Mouse (Mus musculus) MEL (cell line): ENCODE results near the gene Borcs7.

ENCODE experiments used
- BHLHE40 ChIP-seq: IDR thresholded peaks from 2 replicates; pipeline ENCODE4 v1.6.1; 2012; ENCODE audit warnings: low read depth, mild to moderate bottlenecking, inconsistent platforms, low read length, improper control_type of control experiment, borderline replicate concordance
- CHD2 ChIP-seq: IDR thresholded peaks from 2 replicates; pipeline ENCODE4 v1.6.1; 2011; ENCODE audit warnings: low read length, improper control_type of control experiment
- CTCF ChIP-seq, 3 experiments: IDR thresholded peaks in 2 of 3; conservative IDR thresholded peaks in 1 of 3; 2 replicates each; pipeline ENCODE4 v1.5.1; 2011 to 2012; ENCODE audit warnings: low read length in 3 of 3, low read depth in 2 of 3, mild to moderate bottlenecking in 2 of 3, improper control_type of control experiment in 1 of 3, inconsistent platforms in 1 of 3, mixed read lengths in 1 of 3, moderate library complexity in 1 of 3; ENCODE audit not compliant: control insufficient read depth in 1 of 3, insufficient read depth in 1 of 3, poor library complexity in 1 of 3, severe bottlenecking in 1 of 3
- EP300 ChIP-seq, 2 experiments: IDR thresholded peaks; 2 replicates each; pipeline ENCODE4 v1.6.1; 2011; ENCODE audit warnings: improper control_type of control experiment in 2 of 2, low read length in 2 of 2, low read depth in 1 of 2, mild to moderate bottlenecking in 1 of 2
- GATA1 ChIP-seq: IDR thresholded peaks from 2 replicates; pipeline ENCODE4 v1.6.1; 2011; ENCODE audit warnings: low read depth, low read length, improper control_type of control experiment
- HCFC1 ChIP-seq: IDR thresholded peaks from 2 replicates; pipeline ENCODE4 v1.6.1; 2012; ENCODE audit warnings: low read depth, mild to moderate bottlenecking, inconsistent platforms, low read length, improper control_type of control experiment, moderate library complexity
- POLR2A ChIP-seq, 2 experiments: IDR thresholded peaks; 2 replicates each; pipeline ENCODE4 v1.6.1; 2011 to 2012; ENCODE audit warnings: low read length in 2 of 2, mild to moderate bottlenecking in 2 of 2, control low read depth in 1 of 2, improper control_type of control experiment in 1 of 2, low read depth in 1 of 2, moderate library complexity in 1 of 2; ENCODE audit not compliant: control insufficient read depth in 1 of 2, insufficient read depth in 1 of 2, poor library complexity in 1 of 2
- RAD21 ChIP-seq: IDR thresholded peaks from 2 replicates; pipeline ENCODE4 v1.6.1; 2011; ENCODE audit warnings: mild to moderate bottlenecking, low read depth, low read length, improper control_type of control experiment
- USF1 ChIP-seq: IDR thresholded peaks from 2 replicates; pipeline ENCODE4 v1.6.1; 2014; ENCODE audit warnings: low read depth, mild to moderate bottlenecking, inconsistent platforms, low read length, improper control_type of control experiment, moderate library complexity

GRCm38 (mm10) chr19:46640780-46641179 is 48.9 kb upstream of the Borcs7 start:
- TF ChIP-seq USF1 (no peak), CTCF (IDR thresholded peaks at IDR 0.05 in 2 of 3, conservative IDR thresholded peaks at IDR 0.05 in 1 of 3; ENCODE audit: control insufficient read depth in 1 of 3, insufficient read depth in 1 of 3, low read depth in 2 of 3, low read length in 3 of 3, poor library complexity in 1 of 3, severe bottlenecking in 1 of 3) (no peak), POLR2A (IDR thresholded peaks at IDR 0.05; ENCODE audit: control insufficient read depth in 1 of 2, insufficient read depth in 1 of 2, low read depth in 1 of 2, low read length in 2 of 2, poor library complexity in 1 of 2) (no peak), CHD2 (no peak), EP300 (IDR thresholded peaks at IDR 0.05; ENCODE audit: low read depth in 1 of 2, low read length in 2 of 2) (no peak), RAD21 (no peak), GATA1 (no peak), HCFC1 (no peak), BHLHE40 (no peak)
